Mouse (Mus musculus) midbrain, embryonic 14.5 days (tissue): Measurements from ENCODE around the gene Matn1. TPM values are rescaled to one million over a fixed set of nuclear protein-coding genes. Genes with fewer than 3 reads are reported as not detected.
A peak's percentile ranks its signal among the peaks of the same experiment; 100 is the strongest.

Experiments used
- ATAC-seq: fragments of 200-750 bp; cut with Nextera tagmentation; 2 replicates; pipeline ENCODE4 v1.8.0; 2017; ENCODE audit warnings: moderate number of reproducible peaks, moderate library complexity; ENCODE audit not compliant: low FRiP score, low TSS enrichment
- DNase-seq: peaks from one replicate; pipeline ENCODE4 v3.0.0-alpha.2; 2015
- H3K27ac ChIP-seq: fragments of 300-500 bp; sonication (generic); replicated peaks from 2 replicates; pipeline ENCODE4 v1.5.1; 2014; ENCODE audit warnings: mild to moderate bottlenecking, low read depth, low read length, moderate library complexity
- H3K27me3 ChIP-seq: fragments of 300-500 bp; sonication (generic); 2 replicates; pipeline ENCODE4 v1.6.1; 2014; ENCODE audit warnings: low read length, control low read depth, mixed read lengths; ENCODE audit not compliant: control insufficient read depth, insufficient read depth
- H3K36me3 ChIP-seq: fragments of 300-500 bp; sonication (generic); 2 replicates; pipeline ENCODE4 v1.6.1; 2014; ENCODE audit warnings: low read length, control low read depth; ENCODE audit not compliant: control insufficient read depth, insufficient read depth
- H3K4me1 ChIP-seq: fragments of 300-500 bp; sonication (generic); 2 replicates; pipeline ENCODE4 v1.6.1; 2014; ENCODE audit warnings: mild to moderate bottlenecking, antibody characterized with exemption, low read length, control low read depth; ENCODE audit not compliant: control insufficient read depth, insufficient read depth
- H3K4me2 ChIP-seq: fragments of 300-500 bp; sonication (generic); 2 replicates; pipeline ENCODE4 v1.6.1; 2014; ENCODE audit warnings: mild to moderate bottlenecking, low read length, moderate library complexity
- H3K4me3 ChIP-seq: fragments of 300-500 bp; sonication (generic); replicated peaks from 2 replicates; pipeline ENCODE4 v1.5.1; 2014; ENCODE audit warnings: low read depth, low read length
- H3K9ac ChIP-seq: fragments of 300-500 bp; sonication (generic); replicated peaks from 2 replicates; pipeline ENCODE4 v1.6.1; 2014; ENCODE audit warnings: mild to moderate bottlenecking, low read length, moderate library complexity
- H3K9me3 ChIP-seq: fragments of 300-500 bp; sonication (generic); 2 replicates; pipeline ENCODE4 v1.6.1; 2016; ENCODE audit warnings: low read length, control low read depth, mixed read lengths; ENCODE audit not compliant: control insufficient read depth
- WGBS: fragments of 180-500 bp; shearing (Covaris S2); extraction: QIAGEN DNeasy Blood & Tissue Kit; methylation state at CpG from one replicate; pipeline ENCODE4 v1.1.7; 2014; 5-methylcytosine and 5-hydroxymethylcytosine counted together
- polyA plus RNA-seq: library from polyadenylated mRNA; unstranded; fragments of >200 nt; fragmentation: Nextera tagmentation; extraction: Ambion mirVana; gene quantifications from 2 replicates; pipeline ENCODE4 v1.2.1, GENCODE M21; 2014

The Matn1 gene
- polyA plus RNA-seq, 1 experiment from 2014 or later, result not detected

DNA sequence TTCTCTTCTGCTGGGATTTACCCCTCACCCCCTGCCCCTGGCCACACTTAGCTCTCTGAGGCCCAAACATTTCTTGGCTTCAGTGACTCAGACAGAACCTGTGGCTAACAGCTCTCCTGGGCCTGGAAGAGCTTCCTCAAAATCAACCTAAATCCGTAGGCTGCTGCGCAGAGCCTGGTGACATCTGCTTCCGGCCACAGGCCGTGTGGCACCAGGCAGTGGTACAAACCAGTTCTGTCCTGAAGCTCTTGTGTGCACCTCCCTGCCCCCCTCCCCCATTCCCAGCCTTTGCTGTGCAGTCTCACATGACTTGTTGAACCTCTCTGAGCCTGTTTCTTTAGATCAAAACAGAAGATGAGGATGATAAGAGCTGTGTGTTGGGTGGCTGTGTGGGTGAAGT, 30.2 kb upstream of the Matn1 start:
- ATAC-seq, result no peak
- H3K9me3 ChIP-seq, result no peaks in the 10 kb centered on the region
- H3K27me3 ChIP-seq, result no peaks in the 10 kb centered on the region
- no peak overlapping the region for H3K9ac ChIP-seq
- H3K36me3 ChIP-seq, result no peaks in the 10 kb centered on the region
- no peak overlapping the region for H3K27ac ChIP-seq
- H3K4me3 ChIP-seq, result no peak overlapping the region
- H3K4me2 ChIP-seq, result no peak overlapping the region
- no peak for DNase-seq
- no peaks in the 10 kb centered on the region for H3K4me1 ChIP-seq
- WGBS, result 79% methylated on average over 4 of the region's 4 CpGs

DNA sequence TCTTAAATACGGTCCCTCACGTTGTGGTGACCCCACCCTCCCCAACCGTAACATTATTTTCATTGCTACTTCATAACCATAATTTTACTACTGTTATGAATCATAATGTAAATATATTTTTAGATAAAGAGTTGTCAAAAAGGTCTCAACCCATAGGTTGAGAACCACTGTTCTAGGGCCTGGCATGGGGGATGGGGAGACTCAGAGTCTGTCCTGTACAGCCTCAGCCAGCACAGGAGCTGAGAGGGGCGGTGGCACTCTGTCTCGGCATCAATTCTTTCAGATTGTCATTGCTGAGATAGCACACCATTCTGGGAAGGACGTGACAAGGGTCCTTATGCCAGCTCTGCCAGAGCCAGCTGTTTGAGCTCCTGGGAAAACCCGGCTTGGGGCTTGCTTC, 29.7 kb upstream of the Matn1 start:
- H3K4me2 ChIP-seq, result no peak overlapping the region
- DNase-seq (no peak), ATAC-seq (no peak)
- H3K4me3 ChIP-seq, result no peak overlapping the region
- no peaks in the 10 kb centered on the region for H3K9me3 ChIP-seq
- H3K36me3 ChIP-seq, result no peaks in the 10 kb centered on the region
- H3K4me1 ChIP-seq, result peaks cover 3% of the 10 kb centered on the region; the same call in 1 of the 2 replicates
- H3K27me3 ChIP-seq, result no peaks in the 10 kb centered on the region
- H3K27ac ChIP-seq, result no peak overlapping the region
- 77% methylated on average over 7 of the region's 7 CpGs for WGBS
- H3K9ac ChIP-seq, result no peak overlapping the region

DNA sequence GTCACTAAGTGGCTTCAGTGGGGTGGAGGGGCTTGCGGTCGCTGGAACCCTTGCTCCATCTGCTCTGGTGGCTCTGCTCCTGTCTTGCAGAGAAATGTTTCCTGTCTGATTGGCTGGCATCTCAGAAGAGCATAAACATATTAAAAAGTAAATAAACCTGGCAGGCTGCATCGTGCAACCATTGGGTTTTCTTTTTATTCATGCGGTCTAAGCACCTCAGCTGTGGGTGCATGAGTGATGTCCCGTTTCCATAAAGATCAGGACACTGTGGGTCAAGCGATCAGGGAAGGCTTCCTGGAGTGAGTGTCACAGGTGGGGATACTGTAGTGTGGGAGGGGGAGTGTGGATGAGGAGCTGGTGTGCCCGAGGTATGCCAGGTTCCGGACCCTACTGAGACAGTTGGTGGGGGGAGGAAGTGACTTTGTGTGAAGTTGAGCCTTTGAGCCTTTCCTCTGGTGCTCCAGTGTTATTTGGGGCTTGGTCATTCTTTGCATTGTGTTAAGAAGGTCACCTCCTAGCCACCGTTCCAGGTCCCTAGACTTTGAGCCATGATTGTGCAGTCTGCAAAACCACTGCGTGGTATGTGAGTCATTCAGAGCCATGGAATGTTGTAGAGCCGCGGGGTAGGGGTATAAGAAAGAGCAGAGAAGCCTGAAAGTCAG, 29.0 kb upstream of the Matn1 start:
- H3K4me2 ChIP-seq, result no peak overlapping the region
- no peak overlapping the region for H3K27ac ChIP-seq
- ATAC-seq (no peak), DNase-seq (no peak)
- no peak overlapping the region for H3K9ac ChIP-seq
- H3K9me3 ChIP-seq, result no peaks in the 10 kb centered on the region
- no peaks in the 10 kb centered on the region for H3K36me3 ChIP-seq
- H3K4me1 ChIP-seq, result peaks cover 3% of the 10 kb centered on the region; the same call in 1 of the 2 replicates
- WGBS, result 84% methylated on average over 12 of the region's 12 CpGs
- H3K4me3 ChIP-seq, result no peak overlapping the region
- H3K27me3 ChIP-seq, result no peaks in the 10 kb centered on the region

DNA sequence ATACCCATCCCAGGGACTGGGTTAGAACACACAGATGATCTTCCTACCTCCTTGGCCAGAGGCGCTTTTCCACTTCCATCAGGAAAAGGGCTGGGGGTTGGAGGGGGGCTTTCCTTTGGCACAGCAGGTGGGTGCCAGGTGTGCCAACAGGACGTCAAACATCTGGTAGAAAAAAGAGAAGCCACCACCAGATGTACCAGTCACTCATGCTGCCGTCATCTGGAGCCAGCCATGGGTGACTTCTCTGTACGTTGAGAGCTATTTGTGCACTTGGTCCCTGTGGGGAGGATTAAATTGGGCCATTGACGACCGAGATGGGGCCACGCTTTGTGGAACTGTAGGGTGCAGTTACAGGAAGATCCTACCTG, 28.5 kb upstream of the Matn1 start:
- no peaks in the 10 kb centered on the region for H3K36me3 ChIP-seq
- H3K9me3 ChIP-seq, result no peaks in the 10 kb centered on the region
- no peak overlapping the region for H3K4me3 ChIP-seq
- H3K27me3 ChIP-seq, result no peaks in the 10 kb centered on the region
- 56% methylated on average over 7 of the region's 7 CpGs for WGBS
- H3K9ac ChIP-seq, result no peak overlapping the region
- DNase-seq, result no peak
- H3K27ac ChIP-seq, result no peak overlapping the region
- H3K4me1 ChIP-seq, result peaks cover 3% of the 10 kb centered on the region; the same call in 1 of the 2 replicates
- no peak for ATAC-seq
- H3K4me2 ChIP-seq, result no peak overlapping the region

DNA sequence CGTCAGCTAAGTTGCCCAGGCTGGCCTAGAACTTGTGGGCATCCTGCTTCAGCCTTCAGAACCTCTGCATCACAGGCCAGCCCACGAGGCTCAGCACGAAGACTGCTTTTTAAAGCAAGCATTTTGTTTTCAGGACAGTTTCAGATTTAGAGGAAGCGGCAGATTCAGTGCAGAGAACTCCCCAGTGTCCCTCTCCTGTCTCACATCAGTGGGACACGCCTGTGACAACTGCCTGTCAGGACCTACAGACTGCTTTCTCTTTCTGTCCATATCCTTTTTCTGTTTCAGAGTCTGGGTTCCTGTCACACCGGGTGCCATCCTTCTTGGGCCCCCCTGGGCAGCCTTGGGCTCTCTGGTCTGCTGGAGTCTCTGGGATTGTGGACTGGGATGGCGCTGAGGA, 27.5 kb upstream of the Matn1 start:
- no peaks in the 10 kb centered on the region for H3K9me3 ChIP-seq
- peaks cover 8% of the 10 kb centered on the region; the same call in 1 of the 2 replicates for H3K4me1 ChIP-seq
- DNase-seq (no peak), ATAC-seq (no peak)
- no peaks in the 10 kb centered on the region for H3K36me3 ChIP-seq
- H3K27ac ChIP-seq, result no peak overlapping the region
- 80% methylated on average over 7 of the region's 7 CpGs for WGBS
- H3K4me2 ChIP-seq, result no peak overlapping the region
- no peaks in the 10 kb centered on the region for H3K27me3 ChIP-seq
- H3K4me3 ChIP-seq, result no peak overlapping the region
- H3K9ac ChIP-seq, result no peak overlapping the region

DNA sequence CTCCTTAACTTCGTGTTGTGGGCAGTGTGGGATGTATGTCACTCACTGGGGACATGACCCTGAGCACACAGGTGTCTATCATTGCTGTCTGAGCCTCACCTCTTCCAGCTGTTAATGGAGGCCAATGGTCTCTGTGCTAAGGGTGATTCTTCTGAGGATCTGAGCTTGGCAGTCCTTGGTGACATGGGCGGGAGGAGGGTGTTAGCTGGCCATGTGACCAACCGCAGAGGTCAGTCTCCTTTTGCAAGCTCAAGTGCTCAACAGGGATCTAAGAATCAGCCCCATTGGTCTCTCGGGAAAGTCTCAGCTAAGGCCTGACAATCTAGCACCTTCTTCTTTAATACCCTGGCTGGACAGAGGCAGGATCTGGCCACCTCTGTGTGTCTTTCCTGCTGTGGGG, 26.6 kb upstream of the Matn1 start:
- 75% methylated on average over 4 of the region's 4 CpGs for WGBS
- H3K36me3 ChIP-seq, result no peaks in the 10 kb centered on the region
- DNase-seq (no peak), ATAC-seq (no peak)
- no peak overlapping the region for H3K4me2 ChIP-seq
- peaks cover 8% of the 10 kb centered on the region; the same call in 1 of the 2 replicates for H3K4me1 ChIP-seq
- no peak overlapping the region for H3K27ac ChIP-seq
- no peak overlapping the region for H3K4me3 ChIP-seq
- H3K9ac ChIP-seq, result no peak overlapping the region
- no peaks in the 10 kb centered on the region for H3K9me3 ChIP-seq
- H3K27me3 ChIP-seq, result no peaks in the 10 kb centered on the region

DNA sequence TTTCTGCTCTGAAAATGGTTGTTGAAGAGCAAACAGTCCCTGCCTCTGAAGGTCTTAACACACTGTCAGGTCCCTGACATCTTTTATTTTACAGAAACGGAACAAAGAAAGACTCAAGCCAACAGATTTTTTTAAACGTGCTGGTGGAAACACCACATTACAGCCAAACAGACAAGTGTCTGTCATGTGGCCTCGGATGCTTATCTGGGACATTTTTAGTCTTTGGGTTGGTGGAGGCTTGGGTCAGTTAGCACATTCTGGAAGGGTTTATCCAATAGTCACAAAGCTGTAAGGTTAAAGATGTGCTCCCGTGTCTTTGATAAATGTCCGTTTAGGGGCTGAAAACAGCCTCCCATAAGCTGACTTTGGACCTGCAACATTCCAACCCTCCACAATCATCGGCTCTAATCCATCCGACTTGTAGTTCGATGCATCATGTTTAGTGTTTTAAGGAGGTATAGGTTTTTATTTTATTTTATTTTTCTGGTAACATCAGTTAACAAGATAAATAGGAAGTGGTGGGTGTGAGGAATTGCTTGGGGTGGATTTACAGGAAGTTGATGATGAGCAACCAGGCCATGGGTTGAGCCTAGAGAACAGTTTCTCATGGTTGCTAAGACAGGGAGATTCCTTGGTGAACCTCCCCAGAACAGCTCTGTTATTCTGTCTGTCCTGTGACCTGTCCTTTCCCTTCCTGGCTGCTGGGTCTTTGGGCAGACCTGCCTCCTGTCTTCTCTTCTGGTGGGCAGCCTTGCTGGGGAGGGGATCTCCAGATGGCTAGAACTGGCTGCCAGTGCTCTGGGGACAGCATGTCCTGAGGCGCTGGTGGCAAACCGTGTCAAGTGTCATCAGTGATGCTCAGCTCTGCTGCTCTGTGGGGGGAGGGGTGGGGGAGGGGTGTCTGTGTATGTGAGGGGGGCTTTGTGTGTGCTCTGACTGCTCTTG, 25.1 kb upstream of the Matn1 start:
- Histone ChIP-seq H3K36me3 (no peaks in the 10 kb centered on the region), H3K9me3 (no peaks in the 10 kb centered on the region), H3K4me2 (no peak overlapping the region), H3K9ac (no peak overlapping the region), H3K4me3 (no peak overlapping the region), H3K27me3 (no peaks in the 10 kb centered on the region), H3K27ac (no peak overlapping the region), H3K4me1 (peaks cover 8% of the 10 kb centered on the region; the same call in 1 of the 2 replicates)
- ATAC-seq (0 out of 2 replicates have a peak, but pooled peaks have one; percentile 20), DNase-seq (no peak)
- WGBS, result 75% methylated on average over 10 of the region's 10 CpGs

DNA sequence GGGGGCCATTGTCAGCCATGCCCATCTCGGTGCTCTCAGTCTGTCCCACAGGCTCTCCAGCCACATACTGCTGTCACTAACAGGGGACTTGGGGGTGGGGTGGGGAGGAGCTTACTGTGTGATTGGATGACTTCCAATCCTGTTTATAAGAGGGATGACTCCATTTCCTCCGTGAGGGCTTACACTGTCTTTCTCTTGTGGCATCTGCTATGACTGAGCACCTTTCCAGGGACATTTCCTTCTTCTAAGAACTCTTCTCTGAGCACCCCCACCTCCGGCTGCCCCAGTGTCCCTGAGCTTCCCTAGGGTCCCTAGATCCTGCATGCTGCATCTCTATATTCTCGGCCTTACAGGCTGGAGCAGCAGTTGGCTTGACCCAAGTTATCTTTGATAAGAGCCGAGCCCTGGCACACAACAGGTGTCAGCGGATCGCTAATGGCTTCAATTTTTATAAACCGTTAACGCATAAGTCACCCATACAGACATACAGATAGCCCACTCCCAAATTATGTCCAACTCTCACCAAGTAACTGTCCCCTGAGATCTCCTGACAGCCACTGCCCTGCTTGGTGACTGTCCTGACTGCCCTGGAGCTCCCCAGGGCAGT, 24.3 kb upstream of the Matn1 start:
- H3K36me3 ChIP-seq, result no peaks in the 10 kb centered on the region
- H3K9ac ChIP-seq, result no peak overlapping the region
- H3K4me3 ChIP-seq, result no peak overlapping the region
- DNase-seq, result peak; percentile 51
- H3K4me2 ChIP-seq, result no peak overlapping the region
- 65% methylated on average over 9 of the region's 9 CpGs for WGBS
- H3K27me3 ChIP-seq, result no peaks in the 10 kb centered on the region
- H3K4me1 ChIP-seq, result peaks cover 8% of the 10 kb centered on the region; the same call in 1 of the 2 replicates
- ATAC-seq, result peak; percentile 34; the same call in 1 of the 2 replicates
- no peak overlapping the region for H3K27ac ChIP-seq
- H3K9me3 ChIP-seq, result no peaks in the 10 kb centered on the region
